Mouse (Mus musculus): ENCODE measurements around the gene Ank3. TPM values are rescaled to one million over a fixed set of nuclear protein-coding genes. Genes with fewer than 3 reads are reported as not detected.

Gene Ank3
- polyA plus RNA-seq, 1 experiment: 9.3 TPM

- 55% methylated on average over 9 of the region's 9 CpGs for whole genome bisulfite sequencing
- peaks cover 1% of the 10 kb centered on the region; the same call in 1 of the 2 replicates for H3K4me1 ChIP-seq (ENCODE audit: control insufficient read depth, insufficient read depth, insufficient read length, low read length)
These were observed 176.3 kb downstream of the Ank3 start for GRCm38 (mm10) chr10:69574894-69575293.

DNA sequence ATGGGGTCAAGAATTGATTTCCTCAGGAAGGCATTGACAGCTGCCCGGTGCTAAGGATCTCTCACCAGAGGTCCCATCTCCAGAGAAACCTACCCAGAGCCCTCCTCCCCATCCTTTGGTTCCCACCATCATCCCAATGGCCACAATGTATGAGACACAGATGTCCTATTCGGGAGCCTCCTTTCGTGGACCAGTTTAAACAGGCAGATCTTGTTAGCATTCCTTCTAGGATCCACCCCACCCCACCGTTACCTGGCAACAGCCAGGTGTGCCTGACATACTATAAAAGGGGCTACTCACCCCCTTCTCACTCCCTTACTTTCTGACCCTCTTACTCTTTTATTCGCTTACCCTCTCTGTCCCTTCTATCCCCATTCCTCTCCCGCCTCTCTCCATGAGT lies 176.9 kb downstream of the Ank3 start:
- Histone ChIP-seq H3K27ac (ENCODE audit: insufficient read depth, low read depth, low read length) (no peak overlapping the region), H3K27me3 (ENCODE audit: control insufficient read depth, insufficient read depth, low read length) (0 out of 2 replicates have a peak, but pooled peaks cover 6% of the 10 kb centered on the region), H3K36me3 (ENCODE audit: control insufficient read depth, insufficient read depth, low read length) (no peaks in the 10 kb centered on the region), H3K4me3 (ENCODE audit: low read depth, low read length) (no peak overlapping the region), H3K4me1 (ENCODE audit: control insufficient read depth, insufficient read depth, insufficient read length, low read length) (peaks cover 1% of the 10 kb centered on the region; the same call in 1 of the 2 replicates)
- WGBS: 64% methylated on average over 6 of the region's 6 CpGs
- TF ChIP-seq POLR2A (IDR thresholded peaks at IDR 0.05; ENCODE audit: low read depth, low read length): no peak
- TF ChIP-seq CTCF (IDR thresholded peaks at IDR 0.05; ENCODE audit: extremely low read depth, insufficient read length, insufficient replicate concordance, low read depth, low read length): no peak

More at GRCm38 (mm10) chr10:69574894-69575293, 176.3 kb downstream of the Ank3 start:
- 0 out of 2 replicates have a peak, but pooled peaks cover 6% of the 10 kb centered on the region for H3K27me3 ChIP-seq (ENCODE audit: control insufficient read depth, insufficient read depth, low read length)
- H3K36me3 ChIP-seq (ENCODE audit: control insufficient read depth, insufficient read depth, low read length): no peaks in the 10 kb centered on the region
- TF ChIP-seq CTCF (IDR thresholded peaks at IDR 0.05; ENCODE audit: extremely low read depth, insufficient read length, insufficient replicate concordance, low read depth, low read length) (no peak), POLR2A (IDR thresholded peaks at IDR 0.05; ENCODE audit: low read depth, low read length) (no peak)
- H3K4me3 ChIP-seq (ENCODE audit: low read depth, low read length): no peak overlapping the region
- no peak overlapping the region for H3K27ac ChIP-seq (ENCODE audit: insufficient read depth, low read depth, low read length)

GRCm38 (mm10) chr10:69576264-69576663 lies 177.7 kb downstream of the Ank3 start:
- Histone ChIP-seq H3K27ac (ENCODE audit: insufficient read depth, low read depth, low read length) (no peak overlapping the region), H3K4me1 (ENCODE audit: control insufficient read depth, insufficient read depth, insufficient read length, low read length) (peaks cover 1% of the 10 kb centered on the region; the same call in 1 of the 2 replicates), H3K4me3 (ENCODE audit: low read depth, low read length) (no peak overlapping the region), H3K27me3 (ENCODE audit: control insufficient read depth, insufficient read depth, low read length) (0 out of 2 replicates have a peak, but pooled peaks cover 6% of the 10 kb centered on the region), H3K36me3 (ENCODE audit: control insufficient read depth, insufficient read depth, low read length) (no peaks in the 10 kb centered on the region)
- whole genome bisulfite sequencing: 83% methylated on average over 7 of the region's 7 CpGs
- TF ChIP-seq POLR2A (IDR thresholded peaks at IDR 0.05; ENCODE audit: low read depth, low read length): no peak
- TF ChIP-seq CTCF (IDR thresholded peaks at IDR 0.05; ENCODE audit: extremely low read depth, insufficient read length, insufficient replicate concordance, low read depth, low read length): no peak

- Histone ChIP-seq H3K27me3 (ENCODE audit: control insufficient read depth, insufficient read depth, low read length) (0 out of 2 replicates have a peak, but pooled peaks cover 4% of the 10 kb centered on the region), H3K27ac (ENCODE audit: insufficient read depth, low read depth, low read length) (no peak overlapping the region), H3K4me3 (ENCODE audit: low read depth, low read length) (no peak overlapping the region), H3K4me1 (ENCODE audit: control insufficient read depth, insufficient read depth, insufficient read length, low read length) (no peaks in the 10 kb centered on the region), H3K36me3 (ENCODE audit: control insufficient read depth, insufficient read depth, low read length) (no peaks in the 10 kb centered on the region)
- 82% methylated on average over 15 of the region's 15 CpGs for WGBS
- TF ChIP-seq POLR2A (IDR thresholded peaks at IDR 0.05; ENCODE audit: low read depth, low read length) (no peak), CTCF (IDR thresholded peaks at IDR 0.05; ENCODE audit: extremely low read depth, insufficient read length, insufficient replicate concordance, low read depth, low read length) (no peak)
These were observed 178.6 kb downstream of the Ank3 start for GRCm38 (mm10) chr10:69577061-69577728.

- Histone ChIP-seq H3K4me1 (ENCODE audit: control insufficient read depth, insufficient read depth, insufficient read length, low read length) (no peaks in the 10 kb centered on the region), H3K36me3 (ENCODE audit: control insufficient read depth, insufficient read depth, low read length) (no peaks in the 10 kb centered on the region), H3K27ac (ENCODE audit: insufficient read depth, low read depth, low read length) (no peak overlapping the region), H3K27me3 (ENCODE audit: control insufficient read depth, insufficient read depth, low read length) (0 out of 2 replicates have a peak, but pooled peaks cover 4% of the 10 kb centered on the region), H3K4me3 (ENCODE audit: low read depth, low read length) (no peak overlapping the region)
- TF ChIP-seq POLR2A (IDR thresholded peaks at IDR 0.05; ENCODE audit: low read depth, low read length) (no peak), CTCF (IDR thresholded peaks at IDR 0.05; ENCODE audit: extremely low read depth, insufficient read length, insufficient replicate concordance, low read depth, low read length) (no peak)
- WGBS: 78% methylated on average over 7 of the region's 7 CpGs
These were observed 179.1 kb downstream of the Ank3 start for GRCm38 (mm10) chr10:69577729-69578061.

GRCm38 (mm10) chr10:69579585-69579984 lies 181.0 kb downstream of the Ank3 start:
- H3K27me3 ChIP-seq (ENCODE audit: control insufficient read depth, insufficient read depth, low read length): no peaks in the 10 kb centered on the region
- H3K27ac ChIP-seq (ENCODE audit: insufficient read depth, low read depth, low read length): no peak overlapping the region
- no peak for TF ChIP-seq CTCF (IDR thresholded peaks at IDR 0.05; ENCODE audit: extremely low read depth, insufficient read length, insufficient replicate concordance, low read depth, low read length)
- TF ChIP-seq POLR2A (IDR thresholded peaks at IDR 0.05; ENCODE audit: low read depth, low read length): no peak
- H3K36me3 ChIP-seq (ENCODE audit: control insufficient read depth, insufficient read depth, low read length): no peaks in the 10 kb centered on the region
- no peak overlapping the region for H3K4me3 ChIP-seq (ENCODE audit: low read depth, low read length)
- H3K4me1 ChIP-seq (ENCODE audit: control insufficient read depth, insufficient read depth, insufficient read length, low read length): peaks cover 3% of the 10 kb centered on the region; the same call in 1 of the 2 replicates
- 79% methylated on average over 12 of the region's 12 CpGs for WGBS

- 86% methylated on average over 2 of the region's 2 CpGs for WGBS
- H3K4me3 ChIP-seq (ENCODE audit: low read depth, low read length): no peak overlapping the region
These were observed 183.0 kb downstream of the Ank3 start for GRCm38 (mm10) chr10:69581525-69581924.

More at GRCm38 (mm10) chr10:69581525-69581924, 183.0 kb downstream of the Ank3 start:
- peaks cover 3% of the 10 kb centered on the region; the same call in 1 of the 2 replicates for H3K4me1 ChIP-seq (ENCODE audit: control insufficient read depth, insufficient read depth, insufficient read length, low read length)
- no peaks in the 10 kb centered on the region for H3K27me3 ChIP-seq (ENCODE audit: control insufficient read depth, insufficient read depth, low read length)
- TF ChIP-seq CTCF (IDR thresholded peaks at IDR 0.05; ENCODE audit: extremely low read depth, insufficient read length, insufficient replicate concordance, low read depth, low read length) (no peak), POLR2A (IDR thresholded peaks at IDR 0.05; ENCODE audit: low read depth, low read length) (no peak)
- no peak overlapping the region for H3K27ac ChIP-seq (ENCODE audit: insufficient read depth, low read depth, low read length)
- H3K36me3 ChIP-seq (ENCODE audit: control insufficient read depth, insufficient read depth, low read length): no peaks in the 10 kb centered on the region
